Mouse (Mus musculus): ENCODE results near the gene Ifi35. TPM values are rescaled to one million over a fixed set of nuclear protein-coding genes. Genes with fewer than 3 reads are reported as not detected.
A peak's percentile ranks its signal among the peaks of the same experiment; 100 is the strongest.

Gene Ifi35
- polyA plus RNA-seq (2015; fragmentation: Nextera tagmentation; extraction: Ambion mirVana): 25.1 and 31.9 TPM in 2 replicates

GRCm38 (mm10) chr11:101448274-101448746 is at the start of gene Ifi35:
Gene Ifi35 (plus strand): TSS chr11:101448407.
- peak within 1 kb of the TSS; percentile 56 for H3K4me2 ChIP-seq (ENCODE audit: low read depth, low read length)
- H3K4me1 ChIP-seq (ENCODE audit: control insufficient read depth, insufficient read depth, low read length): peaks cover 8% of the 10 kb centered on the region
- no peaks in the 10 kb centered on the region for H3K9me3 ChIP-seq (replicated peaks; ENCODE audit: control insufficient read depth, low read length)
- peak; percentile 84 for ATAC-seq (replicated peaks; ENCODE audit: extremely low read depth, insufficient read depth, low FRiP score)
- H3K9ac ChIP-seq (ENCODE audit: low read length): peak within 1 kb of the TSS; percentile 59
- H3K27me3 ChIP-seq (ENCODE audit: control insufficient read depth, insufficient read depth, low read length): no peaks in the 10 kb centered on the region
- H3K4me3 ChIP-seq (ENCODE audit: low read length): peak within 1 kb of the TSS; percentile 62
- H3K27ac ChIP-seq (ENCODE audit: low read length): peak within 1 kb of the TSS; percentile 87
- H3K36me3 ChIP-seq (ENCODE audit: control insufficient read depth, insufficient read depth): peaks cover 20% of the 10 kb centered on the region
- WGBS: 14% methylated on average over 10 of the region's 10 CpGs

GRCm38 (mm10) chr11:101415306-101415705 is 32.9 kb upstream of the Ifi35 start:
- H3K27me3 ChIP-seq (ENCODE audit: control insufficient read depth, insufficient read depth, low read length): no peaks in the 10 kb centered on the region
- no peak overlapping the region for H3K27ac ChIP-seq (ENCODE audit: low read length)
- ATAC-seq (replicated peaks; ENCODE audit: extremely low read depth, insufficient read depth, low FRiP score): no peak
- no peak overlapping the region for H3K4me2 ChIP-seq (ENCODE audit: low read depth, low read length)
- peaks cover 11% of the 10 kb centered on the region for H3K36me3 ChIP-seq (ENCODE audit: control insufficient read depth, insufficient read depth)
- peaks cover 5% of the 10 kb centered on the region for H3K4me1 ChIP-seq (ENCODE audit: control insufficient read depth, insufficient read depth, low read length)
- H3K4me3 ChIP-seq (ENCODE audit: low read length): no peak overlapping the region
- H3K9ac ChIP-seq (ENCODE audit: low read length): no peak overlapping the region
- no peaks in the 10 kb centered on the region for H3K9me3 ChIP-seq (replicated peaks; ENCODE audit: control insufficient read depth, low read length)
- 77% methylated on average over 2 of the region's 2 CpGs for WGBS

GRCm38 (mm10) chr11:101416433-101417100 is 31.6 kb upstream of the Ifi35 start:
- Histone ChIP-seq H3K4me2 (ENCODE audit: low read depth, low read length) (peak overlapping the region; percentile 67), H3K36me3 (ENCODE audit: control insufficient read depth, insufficient read depth) (peaks cover 9% of the 10 kb centered on the region), H3K27me3 (ENCODE audit: control insufficient read depth, insufficient read depth, low read length) (no peaks in the 10 kb centered on the region), H3K9me3 (replicated peaks; ENCODE audit: control insufficient read depth, low read length) (no peaks in the 10 kb centered on the region), H3K4me3 (ENCODE audit: low read length) (peak overlapping the region; percentile 82), H3K27ac (ENCODE audit: low read length) (peak overlapping the region; percentile 66), H3K4me1 (ENCODE audit: control insufficient read depth, insufficient read depth, low read length) (peaks cover 5% of the 10 kb centered on the region), H3K9ac (ENCODE audit: low read length) (peak overlapping the region; percentile 84)
- WGBS: 1% methylated on average over 11 of the region's 11 CpGs
- no peak for ATAC-seq (replicated peaks; ENCODE audit: extremely low read depth, insufficient read depth, low FRiP score)

GRCm38 (mm10) chr11:101417101-101417855 is 30.9 kb upstream of the Ifi35 start, which contains the start of gene Aarsd1:
Gene Aarsd1 (minus strand): TSS chr11:101417615.
- peak within 1 kb of the TSS; percentile 84 for H3K9ac ChIP-seq (ENCODE audit: low read length)
- H3K27ac ChIP-seq (ENCODE audit: low read length): peak within 1 kb of the TSS; percentile 66
- ATAC-seq (replicated peaks; ENCODE audit: extremely low read depth, insufficient read depth, low FRiP score): peak; percentile 78
- H3K4me2 ChIP-seq (ENCODE audit: low read depth, low read length): peak within 1 kb of the TSS; percentile 67
- H3K27me3 ChIP-seq (ENCODE audit: control insufficient read depth, insufficient read depth, low read length): no peaks in the 10 kb centered on the region
- peaks cover 7% of the 10 kb centered on the region for H3K4me1 ChIP-seq (ENCODE audit: control insufficient read depth, insufficient read depth, low read length)
- H3K9me3 ChIP-seq (replicated peaks; ENCODE audit: control insufficient read depth, low read length): no peaks in the 10 kb centered on the region
- peaks cover 8% of the 10 kb centered on the region; the same call in 1 of the 2 replicates for H3K36me3 ChIP-seq (ENCODE audit: control insufficient read depth, insufficient read depth)
- peak within 1 kb of the TSS; percentile 82 for H3K4me3 ChIP-seq (ENCODE audit: low read length)
- WGBS: under 1% methylated on average over 45 of the region's 45 CpGs

- no peak overlapping the region for H3K27ac ChIP-seq (ENCODE audit: low read length)
- no peak overlapping the region for H3K9ac ChIP-seq (ENCODE audit: low read length)
- H3K36me3 ChIP-seq (ENCODE audit: control insufficient read depth, insufficient read depth): peaks cover 8% of the 10 kb centered on the region; the same call in 1 of the 2 replicates
- no peaks in the 10 kb centered on the region for H3K9me3 ChIP-seq (replicated peaks; ENCODE audit: control insufficient read depth, low read length)
- H3K27me3 ChIP-seq (ENCODE audit: control insufficient read depth, insufficient read depth, low read length): no peaks in the 10 kb centered on the region
- H3K4me1 ChIP-seq (ENCODE audit: control insufficient read depth, insufficient read depth, low read length): peaks cover 7% of the 10 kb centered on the region
- H3K4me2 ChIP-seq (ENCODE audit: low read depth, low read length): no peak overlapping the region
- 56% methylated on average over 6 of the region's 6 CpGs for WGBS
- ATAC-seq (replicated peaks; ENCODE audit: extremely low read depth, insufficient read depth, low FRiP score): no peak
- H3K4me3 ChIP-seq (ENCODE audit: low read length): no peak overlapping the region
Measured at GRCm38 (mm10) chr11:101418991-101419390, 29.2 kb upstream of the Ifi35 start.

GRCm38 (mm10) chr11:101419610-101420009 is 28.6 kb upstream of the Ifi35 start:
- Histone ChIP-seq H3K36me3 (ENCODE audit: control insufficient read depth, insufficient read depth) (peaks cover 8% of the 10 kb centered on the region; the same call in 1 of the 2 replicates), H3K4me1 (ENCODE audit: control insufficient read depth, insufficient read depth, low read length) (peaks cover 7% of the 10 kb centered on the region), H3K9me3 (replicated peaks; ENCODE audit: control insufficient read depth, low read length) (no peaks in the 10 kb centered on the region), H3K4me3 (ENCODE audit: low read length) (no peak overlapping the region), H3K9ac (ENCODE audit: low read length) (no peak overlapping the region), H3K27ac (ENCODE audit: low read length) (no peak overlapping the region), H3K4me2 (ENCODE audit: low read depth, low read length) (no peak overlapping the region), H3K27me3 (ENCODE audit: control insufficient read depth, insufficient read depth, low read length) (no peaks in the 10 kb centered on the region)
- no peak for ATAC-seq (replicated peaks; ENCODE audit: extremely low read depth, insufficient read depth, low FRiP score)
- 40% methylated on average over 3 of the region's 3 CpGs for WGBS

GRCm38 (mm10) chr11:101420148-101420547 is 28.1 kb upstream of the Ifi35 start:
- no peak overlapping the region for H3K9ac ChIP-seq (ENCODE audit: low read length)
- no peaks in the 10 kb centered on the region for H3K27me3 ChIP-seq (ENCODE audit: control insufficient read depth, insufficient read depth, low read length)
- no peak for ATAC-seq (replicated peaks; ENCODE audit: extremely low read depth, insufficient read depth, low FRiP score)
- H3K9me3 ChIP-seq (replicated peaks; ENCODE audit: control insufficient read depth, low read length): no peaks in the 10 kb centered on the region
- H3K4me1 ChIP-seq (ENCODE audit: control insufficient read depth, insufficient read depth, low read length): peaks cover 7% of the 10 kb centered on the region
- H3K4me2 ChIP-seq (ENCODE audit: low read depth, low read length): no peak overlapping the region
- WGBS: 88% methylated on average over 5 of the region's 5 CpGs
- H3K4me3 ChIP-seq (ENCODE audit: low read length): no peak overlapping the region
- H3K36me3 ChIP-seq (ENCODE audit: control insufficient read depth, insufficient read depth): peaks cover 8% of the 10 kb centered on the region; the same call in 1 of the 2 replicates
- H3K27ac ChIP-seq (ENCODE audit: low read length): no peak overlapping the region

GRCm38 (mm10) chr11:101424105-101424851 is 23.9 kb upstream of the Ifi35 start, which contains the start of gene Gm27029:
Gene Gm27029 (minus strand): TSS chr11:101424796.
- Histone ChIP-seq H3K4me3 (ENCODE audit: low read length) (peak within 1 kb of the TSS; percentile 100), H3K9ac (ENCODE audit: low read length) (peak within 1 kb of the TSS; percentile 94), H3K27me3 (ENCODE audit: control insufficient read depth, insufficient read depth, low read length) (no peaks in the 10 kb centered on the region), H3K9me3 (replicated peaks; ENCODE audit: control insufficient read depth, low read length) (no peaks in the 10 kb centered on the region), H3K36me3 (ENCODE audit: control insufficient read depth, insufficient read depth) (peaks cover 8% of the 10 kb centered on the region; the same call in 1 of the 2 replicates), H3K27ac (ENCODE audit: low read length) (peak within 1 kb of the TSS; percentile 98), H3K4me2 (ENCODE audit: low read depth, low read length) (peak within 1 kb of the TSS; percentile 84), H3K4me1 (ENCODE audit: control insufficient read depth, insufficient read depth, low read length) (peaks cover 15% of the 10 kb centered on the region)
- ATAC-seq (replicated peaks; ENCODE audit: extremely low read depth, insufficient read depth, low FRiP score): peak; percentile 81
- WGBS: 2% methylated on average over 23 of the region's 23 CpGs

Data from heart, embryonic 16.5 days (tissue).